Mouse (Mus musculus) effector memory CD4-positive, alpha-beta T cell, adult 5 months (primary cell): ENCODE results near the gene Ccl19. TPM values are rescaled to one million over a fixed set of nuclear protein-coding genes. Genes with fewer than 3 reads are reported as not detected.

ENCODE experiments used
- polyA plus RNA-seq: library from polyadenylated mRNA; unstranded; fragments of 100-300 nt; shearing (Covaris generic); gene quantifications from one replicate; pipeline ENCODE4 v1.2.1, GENCODE M21; 2017

The Ccl19 gene
- polyA plus RNA-seq, result not detected

DNA sequence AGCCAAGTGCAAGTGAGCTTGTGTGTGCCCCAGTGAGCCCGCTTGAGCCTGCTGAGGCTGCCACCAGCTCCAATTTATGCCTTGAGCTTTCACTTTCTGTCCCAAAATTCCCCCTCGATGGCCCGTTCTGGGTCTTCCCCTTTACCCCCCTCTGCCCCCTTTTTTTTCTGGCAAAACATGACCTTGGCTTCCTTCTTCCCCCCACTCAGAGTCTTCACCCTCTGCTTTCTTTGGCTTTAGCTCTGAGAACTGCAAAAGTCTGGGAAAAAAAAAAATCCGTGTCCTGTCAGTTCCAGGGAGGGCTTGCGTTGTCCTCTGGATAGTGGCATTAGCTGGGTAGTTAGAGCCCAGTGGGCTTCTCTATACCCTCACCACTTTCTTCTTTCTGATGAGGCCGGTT is at the start of gene Ccl19:
TSS of gene Ccl19 (minus strand) at position 101 of the 400 bp plus-strand sequence.

DNA sequence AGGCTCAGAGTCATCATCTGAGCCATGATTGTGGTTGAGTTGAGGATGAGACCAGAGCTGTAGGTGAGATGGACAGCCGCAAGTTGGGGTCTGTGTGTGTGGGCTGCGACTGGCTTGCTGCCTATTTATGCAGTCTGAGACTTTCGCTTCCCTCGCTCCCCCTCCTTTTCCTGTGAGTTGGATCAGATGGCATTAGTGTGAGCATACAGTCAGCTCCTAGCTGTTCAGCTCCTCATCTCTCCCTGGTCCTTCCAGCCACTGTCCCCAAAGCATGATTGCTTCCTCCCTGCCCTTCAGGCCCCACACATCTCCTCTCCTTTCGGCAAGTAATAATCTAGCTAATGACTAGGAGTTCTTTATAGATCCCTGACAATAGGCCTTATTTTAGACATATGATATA is 17.5 kb upstream of the Ccl19 start, which contains the start of gene Ccl21a:
TSS of gene Ccl21a (minus strand) at position 101 of the 400 bp plus-strand sequence.

DNA sequence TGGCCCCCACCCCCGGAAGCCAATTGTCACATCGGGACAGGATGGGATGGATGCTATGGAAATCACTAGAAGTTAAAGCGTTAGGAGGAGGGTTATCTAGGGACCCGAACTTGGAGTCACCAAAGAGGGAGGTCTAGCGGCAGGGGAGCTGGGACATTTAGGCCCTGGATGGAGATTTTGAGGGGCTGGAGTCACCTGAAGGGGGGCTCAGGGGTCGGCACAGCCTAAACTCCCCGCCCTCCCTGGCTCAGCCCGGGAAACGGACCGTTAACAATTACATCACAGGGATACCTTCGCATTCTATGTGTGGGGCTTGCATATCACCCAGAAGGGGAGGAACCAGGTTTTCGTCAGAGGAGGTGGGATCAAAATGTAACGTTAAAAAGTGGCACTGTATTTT is 21.1 kb downstream of the Ccl19 start, which contains the start of gene 4930578G10Rik:
TSS of gene 4930578G10Rik (plus strand) at position 301 of the 400 bp plus-strand sequence.

Other genes starting within 250 kb of the Ccl19 start
- gene Fam205a2, start 228.4 kb downstream of the Ccl19 start, polyA plus RNA-seq, result not detected
- gene Gm10591, start 144.4 kb downstream of the Ccl19 start, polyA plus RNA-seq, result not detected
- gene Gm2564, start 126.9 kb downstream of the Ccl19 start, polyA plus RNA-seq, result not detected
- gene Ccl27b, start 101.3 kb downstream of the Ccl19 start, polyA plus RNA-seq, result not detected
- gene Il11ra2, start 94.7 kb downstream of the Ccl19 start, polyA plus RNA-seq, result not detected
- gene 4930578G10Rik, start 21.0 kb downstream of the Ccl19 start, polyA plus RNA-seq, result not detected
- not detected for gene Ccl21a, start 17.4 kb upstream of the Ccl19 start, polyA plus RNA-seq
- not detected for gene Fam205a1, start 97.3 kb upstream of the Ccl19 start, polyA plus RNA-seq
- not detected for gene Gm12394, start 100.2 kb upstream of the Ccl19 start, polyA plus RNA-seq
- not detected for gene Fam205c, start 117.7 kb upstream of the Ccl19 start, polyA plus RNA-seq
- gene Phf24, start 160.1 kb upstream of the Ccl19 start, polyA plus RNA-seq, result not detected
- gene Dnajb5, start 193.2 kb upstream of the Ccl19 start, polyA plus RNA-seq, result 25.8 TPM
- gene 1700022I11Rik, start 213.0 kb upstream of the Ccl19 start, polyA plus RNA-seq, result not detected
- gene Vcp, start 243.9 kb upstream of the Ccl19 start, polyA plus RNA-seq, result 244 TPM